Mouse (Mus musculus) forebrain, embryonic 14.5 days (tissue): Measurements from ENCODE around the gene Porcn. TPM values are rescaled to one million over a fixed set of nuclear protein-coding genes. Genes with fewer than 3 reads are reported as not detected.

Experiments used
- ATAC-seq: fragments of 200-750 bp; cut with Nextera tagmentation; 2 replicates; pipeline ENCODE4 v1.8.0; 2017; ENCODE audit warnings: mild to moderate bottlenecking, moderate library complexity
- DNase-seq: peaks from one replicate; pipeline ENCODE4 v3.0.0-alpha.2; 2015; ENCODE audit warnings: low spot score
- H3K27ac ChIP-seq: fragments of 300-500 bp; sonication (generic); 2 replicates; pipeline ENCODE4 v1.5.1; 2014; ENCODE audit warnings: low read depth, mild to moderate bottlenecking, control low read depth, low read length, moderate library complexity
- H3K27me3 ChIP-seq: fragments of 300-500 bp; sonication (generic); replicated peaks from 2 replicates; pipeline ENCODE4 v1.6.1; 2014; ENCODE audit warnings: low read length, control low read depth, mixed read lengths; ENCODE audit not compliant: control insufficient read depth, insufficient read depth
- H3K36me3 ChIP-seq: fragments of 300-500 bp; sonication (generic); 2 replicates; pipeline ENCODE4 v1.6.1; 2014; ENCODE audit warnings: low read length, control low read depth; ENCODE audit not compliant: control insufficient read depth, insufficient read depth
- H3K4me1 ChIP-seq: fragments of 300-500 bp; sonication (generic); 2 replicates; pipeline ENCODE4 v1.6.1; 2014; ENCODE audit warnings: antibody characterized with exemption, low read length, control low read depth; ENCODE audit not compliant: control insufficient read depth, insufficient read depth
- H3K4me2 ChIP-seq: fragments of 300-500 bp; sonication (generic); 2 replicates; pipeline ENCODE4 v1.6.1; 2014; ENCODE audit warnings: mild to moderate bottlenecking, control low read depth, low read length
- H3K4me3 ChIP-seq: fragments of 300-500 bp; sonication (generic); 2 replicates; pipeline ENCODE4 v1.5.1; 2014; ENCODE audit warnings: low read depth, low read length, control low read depth
- H3K9ac ChIP-seq: fragments of 300-500 bp; sonication (generic); 2 replicates; pipeline ENCODE4 v1.6.1; 2014; ENCODE audit warnings: mild to moderate bottlenecking, low read length, control low read depth, moderate library complexity
- H3K9me3 ChIP-seq: fragments of 300-500 bp; sonication (generic); replicated peaks from 2 replicates; pipeline ENCODE4 v1.6.1; 2016; ENCODE audit warnings: low read length, control low read depth, mixed read lengths; ENCODE audit not compliant: control insufficient read depth
- WGBS: fragments of 180-500 bp; shearing (Covaris S2); extraction: QIAGEN DNeasy Blood & Tissue Kit; methylation state at CpG from one replicate; pipeline ENCODE4 v1.1.7; 2014; 5-methylcytosine and 5-hydroxymethylcytosine counted together
- polyA plus RNA-seq: library from polyadenylated mRNA; unstranded; fragments of >200 nt; fragmentation: Nextera tagmentation; extraction: Ambion mirVana; gene quantifications from 2 replicates; pipeline ENCODE4 v1.2.1, GENCODE M21; 2014

The Porcn gene
- polyA plus RNA-seq, 1 experiment from 2014 or later, result 35.4 TPM

- Histone ChIP-seq H3K4me3 (no peak overlapping the region), H3K4me2 (no peak overlapping the region), H3K27ac (no peak overlapping the region), H3K4me1 (no peaks in the 10 kb centered on the region), H3K27me3 (no peaks in the 10 kb centered on the region), H3K9ac (no peak overlapping the region), H3K9me3 (no peaks in the 10 kb centered on the region), H3K36me3 (no peaks in the 10 kb centered on the region)
- 73% methylated on average over 7 of the region's 7 CpGs for WGBS
- ATAC-seq (no peak), DNase-seq (no peak)
These were observed 5.3 kb upstream of the Porcn start for GRCm38 (mm10) chrX:8211490-8212207.

- 64% methylated on average over 2 of the region's 2 CpGs for WGBS
These were observed 3.4 kb upstream of the Porcn start for GRCm38 (mm10) chrX:8209720-8210119.

GRCm38 (mm10) chrX:8207224-8207623 lies 899 bp upstream of the Porcn start:
- no peaks in the 10 kb centered on the region for H3K4me1 ChIP-seq
- H3K36me3 ChIP-seq, result no peaks in the 10 kb centered on the region
- no peak overlapping the region for H3K9ac ChIP-seq
- DNase-seq, result peak; percentile 0
- peak overlapping the region; percentile 56 for H3K4me2 ChIP-seq
- no peaks in the 10 kb centered on the region for H3K27me3 ChIP-seq
- 37% methylated on average over 4 of the region's 4 CpGs for WGBS
- H3K4me3 ChIP-seq, result peak overlapping the region; percentile 48; the same call in 1 of the 2 replicates
- no peak overlapping the region for H3K27ac ChIP-seq
- no peaks in the 10 kb centered on the region for H3K9me3 ChIP-seq
- ATAC-seq, result no peak

More at GRCm38 (mm10) chrX:8209720-8210119, 3.4 kb upstream of the Porcn start:
- Histone ChIP-seq H3K4me1 (no peaks in the 10 kb centered on the region), H3K4me2 (no peak overlapping the region), H3K9me3 (no peaks in the 10 kb centered on the region), H3K27me3 (no peaks in the 10 kb centered on the region), H3K4me3 (no peak overlapping the region), H3K27ac (no peak overlapping the region), H3K9ac (no peak overlapping the region), H3K36me3 (no peaks in the 10 kb centered on the region)
- DNase-seq, result no peak
- no peak for ATAC-seq

- WGBS, result 30% methylated on average over 11 of the region's 11 CpGs
- no peaks in the 10 kb centered on the region for H3K36me3 ChIP-seq
- peak overlapping the region; percentile 48 for H3K4me3 ChIP-seq
- peak overlapping the region; percentile 56 for H3K4me2 ChIP-seq
- no peaks in the 10 kb centered on the region for H3K27me3 ChIP-seq
- no peak overlapping the region for H3K27ac ChIP-seq
- DNase-seq (peak; percentile 10), ATAC-seq (peak; percentile 30)
- no peaks in the 10 kb centered on the region for H3K9me3 ChIP-seq
- no peaks in the 10 kb centered on the region for H3K4me1 ChIP-seq
- H3K9ac ChIP-seq, result no peak overlapping the region; the same call in 1 of the 2 replicates
These were observed 421 bp upstream of the Porcn start for GRCm38 (mm10) chrX:8206694-8207197.

- Histone ChIP-seq H3K4me3 (peak overlapping the region; percentile 48), H3K4me2 (peak overlapping the region; percentile 56), H3K27me3 (no peaks in the 10 kb centered on the region), H3K27ac (no peak overlapping the region), H3K36me3 (peaks cover 5% of the 10 kb centered on the region; the same call in 1 of the 2 replicates), H3K9me3 (no peaks in the 10 kb centered on the region), H3K9ac (peak overlapping the region; percentile 73), H3K4me1 (no peaks in the 10 kb centered on the region)
- ATAC-seq, result no peak
- WGBS, result 44% methylated on average over 7 of the region's 7 CpGs
- DNase-seq, result no peak
These were observed 774 bp downstream of the Porcn start for GRCm38 (mm10) chrX:8205551-8205950.

- Histone ChIP-seq H3K27me3 (no peaks in the 10 kb centered on the region), H3K4me3 (no peak overlapping the region), H3K9ac (no peak overlapping the region), H3K4me2 (no peak overlapping the region), H3K27ac (no peak overlapping the region), H3K9me3 (no peaks in the 10 kb centered on the region), H3K36me3 (peaks cover 5% of the 10 kb centered on the region; the same call in 1 of the 2 replicates), H3K4me1 (no peaks in the 10 kb centered on the region)
- no peak for DNase-seq
- no peak for ATAC-seq
- 72% methylated on average over 4 of the region's 4 CpGs for WGBS
These were observed 1.2 kb downstream of the Porcn start for GRCm38 (mm10) chrX:8205088-8205487.

GRCm38 (mm10) chrX:8204076-8204475 lies 2.2 kb downstream of the Porcn start:
- H3K4me1 ChIP-seq, result no peaks in the 10 kb centered on the region
- WGBS, result 87% methylated on average over 10 of the region's 10 CpGs
- ATAC-seq, result no peak

GRCm38 (mm10) chrX:8203105-8203504 lies 3.2 kb downstream of the Porcn start:
- WGBS, result 81% methylated on average over 14 of the region's 14 CpGs

More at GRCm38 (mm10) chrX:8204076-8204475, 2.2 kb downstream of the Porcn start:
- no peak overlapping the region for H3K27ac ChIP-seq
- no peaks in the 10 kb centered on the region for H3K9me3 ChIP-seq
- H3K4me2 ChIP-seq, result no peak overlapping the region
- no peaks in the 10 kb centered on the region for H3K27me3 ChIP-seq
- H3K9ac ChIP-seq, result no peak overlapping the region
- DNase-seq, result no peak
- peaks cover 5% of the 10 kb centered on the region; the same call in 1 of the 2 replicates for H3K36me3 ChIP-seq
- H3K4me3 ChIP-seq, result no peak overlapping the region

GRCm38 (mm10) chrX:8193419-8193723 lies 13.0 kb downstream of the Porcn start, which contains the start of gene Ebp:
Ebp (minus strand) TSS chrX:8193512.
- Histone ChIP-seq H3K4me2 (peak within 1 kb of the TSS; percentile 57), H3K27ac (0 out of 2 replicates have a peak within 1 kb of the TSS, but pooled peaks have one; percentile 39), H3K9me3 (no peaks in the 10 kb centered on the region), H3K9ac (peak within 1 kb of the TSS; percentile 59), H3K4me3 (peak within 1 kb of the TSS; percentile 40), H3K36me3 (no peaks in the 10 kb centered on the region), H3K27me3 (no peaks in the 10 kb centered on the region), H3K4me1 (no peaks in the 10 kb centered on the region)
- 37% methylated on average over 10 of the region's 10 CpGs for WGBS
- ATAC-seq, result peak; percentile 61
- DNase-seq, result peak; percentile 45

More at GRCm38 (mm10) chrX:8203105-8203504, 3.2 kb downstream of the Porcn start:
- no peaks in the 10 kb centered on the region for H3K9me3 ChIP-seq
- H3K27ac ChIP-seq, result no peak overlapping the region
- ATAC-seq (no peak), DNase-seq (no peak)
- H3K36me3 ChIP-seq, result peaks cover 5% of the 10 kb centered on the region; the same call in 1 of the 2 replicates
- H3K27me3 ChIP-seq, result no peaks in the 10 kb centered on the region
- no peak overlapping the region for H3K4me3 ChIP-seq
- no peaks in the 10 kb centered on the region for H3K4me1 ChIP-seq
- no peak overlapping the region for H3K9ac ChIP-seq
- H3K4me2 ChIP-seq, result no peak overlapping the region
